Mouse (Mus musculus): ENCODE measurements around the gene Gm20379.

Gm20379 gene

DNA sequence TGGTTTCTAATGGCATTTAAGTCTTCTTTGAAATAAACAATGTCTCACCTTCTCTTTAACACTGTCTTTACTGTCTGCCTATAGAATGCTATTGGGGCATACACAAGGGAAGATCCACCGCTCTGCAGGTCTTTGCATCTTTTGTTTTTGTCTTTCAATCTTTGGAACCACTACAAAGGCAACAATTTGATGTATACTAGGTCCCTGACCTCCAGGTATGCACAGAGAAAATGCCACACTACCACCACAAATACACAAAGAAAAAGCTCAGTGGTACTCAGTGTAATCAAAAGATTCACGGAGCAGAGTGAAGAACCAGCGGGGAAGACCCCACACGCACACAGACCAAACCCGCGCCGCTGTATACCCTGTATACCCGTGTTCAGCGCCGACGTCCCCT, at the start of gene Gm20379:
Gene Gm20379 (plus strand): TSS at position 301 of the 400 bp plus-strand sequence.
- DNase-seq: no peak

DNA sequence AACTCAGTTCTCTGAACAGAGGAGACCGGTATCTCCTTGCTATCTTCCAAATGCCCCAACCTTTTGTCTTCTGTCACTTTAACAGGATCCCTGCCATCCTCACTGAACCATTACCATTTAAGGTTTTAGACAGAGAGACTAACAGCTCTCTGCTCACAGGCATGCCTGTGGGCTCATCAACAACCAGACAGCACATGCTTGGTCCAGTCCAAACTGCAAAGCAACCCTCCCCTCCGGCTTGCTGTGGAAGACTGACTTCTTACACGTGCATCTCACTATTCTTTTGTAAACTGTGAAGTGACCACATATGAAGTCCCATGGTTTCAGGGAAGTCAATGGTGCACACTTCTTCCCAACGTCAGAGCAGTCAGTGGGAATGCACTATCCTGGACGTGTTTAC, 44.5 kb upstream of the Gm20379 start:
- no peak for DNase-seq

DNA sequence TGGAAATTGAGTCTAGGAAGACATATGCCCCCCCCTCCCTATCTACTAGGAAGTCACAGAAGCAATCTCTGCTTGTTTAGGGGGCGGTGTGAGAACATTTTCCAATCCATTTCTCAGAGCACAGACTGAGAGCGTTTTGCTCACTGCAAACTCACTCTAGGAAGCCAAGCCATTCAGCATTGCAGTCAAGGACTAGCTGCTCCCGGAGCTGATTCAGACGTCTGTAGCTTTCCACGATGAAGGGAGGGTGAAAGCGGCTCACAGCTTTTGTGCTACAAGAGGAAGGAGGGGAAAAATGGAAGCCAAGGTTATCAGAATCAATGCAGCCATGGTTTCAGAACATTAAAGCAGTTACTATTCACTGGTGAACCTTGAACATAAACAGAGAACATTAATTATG, 42.2 kb upstream of the Gm20379 start:
- DNase-seq: no peak

DNA sequence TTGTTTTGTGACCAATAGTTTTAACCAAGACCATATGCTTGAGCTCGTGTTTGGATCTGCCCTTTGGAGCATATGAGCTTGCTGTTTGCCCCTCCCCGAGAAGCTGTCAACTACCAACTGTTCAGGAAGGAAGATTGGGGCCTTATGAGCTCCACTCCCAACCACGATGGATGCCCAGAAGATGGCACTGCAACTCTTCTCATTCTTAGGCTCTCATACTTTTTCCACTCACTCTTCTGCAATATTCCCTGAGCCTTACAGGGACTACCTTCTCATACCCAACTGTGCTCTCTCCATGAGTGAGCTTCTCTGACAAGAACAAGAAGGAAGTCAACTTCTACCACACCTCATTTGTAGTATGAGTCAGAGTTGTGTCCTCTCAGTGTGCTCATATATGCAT, 38.7 kb upstream of the Gm20379 start:
- DNase-seq: no peak

DNA sequence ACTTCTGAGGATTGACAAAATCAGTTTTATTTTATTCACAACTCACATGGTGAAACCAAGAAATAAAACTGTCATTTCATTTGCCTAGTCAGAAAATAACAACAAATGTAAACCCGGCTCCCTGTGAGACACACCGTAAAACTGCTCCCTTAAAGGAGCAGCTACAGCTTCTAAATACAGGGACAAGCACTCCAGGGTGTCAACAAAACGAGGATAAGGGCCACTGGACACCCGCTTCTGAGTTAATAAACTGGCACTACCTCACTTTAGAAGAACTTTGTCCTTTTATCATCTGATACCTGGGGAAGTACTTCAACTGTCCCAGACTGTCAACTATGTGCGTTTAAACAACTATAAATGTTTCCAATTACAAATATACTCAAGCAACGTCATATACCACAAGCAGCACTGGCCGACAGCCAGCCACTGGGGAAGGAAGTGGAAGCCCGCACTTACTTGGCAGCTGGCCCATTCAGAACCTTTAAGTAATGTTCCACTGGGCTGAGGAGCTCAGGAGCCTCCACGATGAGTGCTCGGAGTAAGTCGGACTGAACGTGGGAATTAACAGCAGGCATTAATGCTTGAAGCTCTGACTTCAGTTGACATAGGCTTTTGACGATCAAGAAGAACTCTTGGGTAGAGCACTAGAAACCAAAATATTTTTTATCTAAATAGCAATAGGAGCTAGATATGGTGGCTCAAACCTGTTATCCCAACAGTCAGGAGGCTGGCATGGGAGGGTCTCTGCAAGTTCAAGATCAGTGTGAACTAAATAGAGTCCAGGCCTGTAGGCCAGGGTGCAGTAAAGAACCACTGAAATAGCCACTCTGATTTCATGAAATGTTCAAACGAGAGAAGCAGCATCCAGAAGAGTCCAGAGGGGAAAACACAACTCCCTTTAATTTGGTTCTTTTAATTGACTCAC, 31.2 kb upstream of the Gm20379 start:
- DNase-seq: peak; percentile 16 to 40

DNA sequence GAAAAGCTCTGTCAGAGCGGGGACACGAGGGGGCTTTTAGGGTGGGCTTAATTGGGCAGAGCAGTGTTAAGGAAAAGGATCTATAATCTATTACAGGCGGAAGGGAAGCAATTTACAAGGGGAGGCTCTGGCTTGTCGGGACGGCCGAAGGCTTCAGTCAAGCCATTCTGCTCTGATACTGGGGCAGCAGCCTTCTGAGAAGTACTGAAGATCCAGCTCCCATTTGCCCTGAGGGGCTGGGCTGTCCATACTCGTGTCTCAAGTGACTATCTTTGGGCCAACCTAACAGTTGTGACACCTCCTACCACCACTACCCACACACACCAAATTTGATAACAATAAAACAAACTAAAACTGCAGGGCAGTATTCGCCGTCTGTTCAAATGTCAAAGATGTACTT, 30.5 kb upstream of the Gm20379 start:
- no peak for DNase-seq

DNA sequence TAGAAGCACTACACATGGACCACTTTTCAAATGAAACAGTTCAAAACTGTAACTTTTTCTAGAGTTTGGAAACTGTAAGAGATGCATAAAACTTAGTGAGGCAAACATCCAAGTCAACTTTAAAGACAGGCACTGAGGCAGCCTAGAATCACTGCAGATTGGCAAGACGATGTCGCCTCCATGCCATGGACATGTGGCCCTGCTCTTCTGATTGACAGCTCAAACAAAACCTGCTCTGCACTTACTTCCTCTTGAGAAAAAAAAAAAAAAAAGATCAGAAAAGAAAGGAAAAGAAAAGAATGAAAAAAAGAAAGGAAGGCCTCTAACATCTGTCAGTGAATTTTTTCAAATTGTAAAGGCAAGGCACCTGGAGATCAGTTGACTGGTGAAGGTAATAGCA, 28.8 kb upstream of the Gm20379 start:
- DNase-seq: no peak

DNA sequence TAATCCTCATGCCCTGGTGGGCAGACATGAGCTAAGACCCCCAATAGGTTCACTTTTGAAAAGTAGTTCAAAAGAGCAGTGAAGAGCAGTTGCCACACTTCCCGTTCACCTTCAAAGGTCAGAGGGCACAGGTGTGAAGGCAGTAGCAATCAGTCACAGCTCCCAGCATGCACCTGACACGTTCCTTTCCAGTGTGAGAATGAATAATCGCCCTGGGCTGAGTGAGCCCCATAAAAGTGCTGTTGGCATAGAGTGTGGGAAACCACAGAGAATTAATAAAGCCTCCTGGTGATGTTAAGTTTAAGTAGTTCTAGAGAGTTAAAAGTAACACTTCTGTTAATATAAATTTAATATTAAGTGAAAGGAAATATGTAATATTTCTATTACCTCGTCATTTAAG, 14.2 kb upstream of the Gm20379 start:
- no peak for DNase-seq

DNA sequence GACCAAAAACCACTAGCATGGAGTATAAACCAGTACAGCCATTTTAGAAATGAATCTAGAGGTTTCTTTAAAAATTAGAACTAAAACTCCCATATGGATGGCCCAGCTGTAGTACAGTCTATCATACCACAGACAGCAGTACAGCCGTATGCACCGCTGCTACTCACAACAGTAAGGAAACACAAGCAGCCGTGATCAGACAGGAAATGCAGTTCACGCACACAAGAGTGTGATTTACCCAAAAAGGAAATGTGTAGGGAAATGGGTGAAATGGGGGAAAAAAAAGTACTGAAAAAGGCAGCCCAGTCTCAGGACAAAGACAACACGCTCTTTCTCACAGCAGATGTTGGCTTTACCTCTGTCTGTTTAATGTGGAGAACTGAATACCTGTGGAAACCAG, 11.9 kb upstream of the Gm20379 start:
- DNase-seq: no peak

DNA sequence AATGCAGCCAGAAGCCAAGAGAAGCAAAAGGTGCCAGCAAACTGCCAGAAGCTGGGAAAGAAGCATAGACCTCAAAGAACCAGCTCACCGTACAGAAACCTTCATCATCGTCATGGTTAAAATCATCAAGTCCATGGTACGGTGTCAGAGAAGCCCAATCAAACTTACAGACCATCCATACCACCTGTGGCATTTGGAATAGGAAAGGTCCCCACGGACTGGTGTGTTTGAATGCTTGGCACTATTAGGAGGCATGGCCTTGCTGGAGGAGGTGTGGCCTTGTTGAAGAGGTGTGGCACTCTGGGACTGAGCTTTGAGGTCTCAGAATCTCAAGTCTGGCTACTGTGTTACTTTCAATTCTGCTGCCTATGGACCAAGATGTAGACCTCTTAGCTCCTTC, 9.3 kb upstream of the Gm20379 start:
- DNase-seq: no peak

DNA sequence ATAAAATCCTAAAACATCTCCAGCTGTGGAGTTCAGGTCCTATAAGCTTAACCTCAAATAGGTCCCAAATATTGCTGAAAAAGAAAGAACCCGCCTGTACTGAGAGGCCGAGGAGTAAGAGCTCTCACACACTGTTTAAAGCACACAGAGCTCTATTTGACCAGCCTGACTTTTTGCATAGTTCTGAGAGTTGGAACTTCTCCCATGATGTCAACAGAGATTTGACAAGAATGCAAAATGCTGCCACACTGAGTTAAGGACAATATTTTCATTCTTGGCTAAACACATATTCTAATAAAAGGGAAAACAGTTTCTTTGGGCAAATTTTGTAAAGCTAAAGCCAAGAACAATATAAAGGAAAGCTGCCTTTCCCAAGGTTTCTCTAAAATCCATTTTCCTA, 8.8 kb upstream of the Gm20379 start:
- no peak for DNase-seq

DNA sequence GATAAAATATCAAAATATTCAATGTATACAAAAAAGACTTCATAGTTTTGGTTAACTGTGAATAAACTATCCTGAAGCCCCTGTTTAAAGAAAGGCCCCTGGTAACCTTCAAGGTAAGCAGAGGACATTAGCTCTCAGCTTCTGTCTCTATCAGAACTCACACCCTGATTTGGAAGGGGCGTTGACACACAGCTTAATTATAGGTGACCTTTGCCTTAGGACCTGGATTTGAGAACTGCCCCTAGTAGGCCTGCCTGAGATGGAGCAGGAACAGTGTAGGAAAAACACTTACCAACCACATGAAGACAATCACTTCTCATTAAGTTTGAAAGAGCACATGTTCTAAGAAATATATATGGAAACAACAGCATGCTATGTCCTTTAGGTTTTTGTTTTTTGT, 6.3 kb upstream of the Gm20379 start:
- no peak for DNase-seq

DNA sequence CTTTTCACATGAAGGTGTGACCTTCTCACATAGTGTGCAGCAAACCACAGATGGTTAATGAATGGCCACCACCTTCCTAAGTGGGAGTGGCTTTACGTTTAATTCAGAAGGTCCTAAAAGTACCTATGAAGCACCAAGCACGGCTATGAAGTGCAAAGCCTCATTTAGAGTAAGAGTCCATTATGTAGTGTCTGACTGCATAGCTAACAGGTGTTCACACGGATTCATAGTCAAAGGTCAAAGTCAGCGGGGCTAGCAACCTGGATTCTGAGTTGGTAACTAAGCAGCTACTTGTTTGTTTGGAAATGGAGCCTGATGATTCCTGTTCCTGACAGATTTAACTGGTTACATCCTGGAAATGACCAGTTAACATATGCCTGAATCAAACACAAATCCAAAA, 4.0 kb upstream of the Gm20379 start:
- no peak for DNase-seq

DNA sequence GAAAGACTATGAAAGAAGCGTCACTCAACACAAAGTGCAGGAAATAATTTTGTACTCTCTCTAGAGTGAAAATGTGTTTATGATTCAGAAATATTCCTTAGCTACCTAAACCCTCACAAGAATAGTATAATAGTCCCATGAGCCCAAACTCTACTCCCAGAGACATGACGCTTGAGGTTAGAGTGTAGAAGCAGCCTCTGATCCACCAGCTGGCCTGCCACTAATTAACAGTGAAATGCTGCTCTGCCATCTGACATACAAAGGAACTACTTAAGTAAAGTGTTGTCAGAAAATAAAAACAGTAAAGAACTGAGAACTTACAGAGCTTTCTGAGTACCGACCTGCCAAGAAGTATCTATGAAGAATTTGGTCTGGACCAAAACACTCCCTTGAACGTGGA, 3.3 kb upstream of the Gm20379 start:
- DNase-seq: no peak

DNA sequence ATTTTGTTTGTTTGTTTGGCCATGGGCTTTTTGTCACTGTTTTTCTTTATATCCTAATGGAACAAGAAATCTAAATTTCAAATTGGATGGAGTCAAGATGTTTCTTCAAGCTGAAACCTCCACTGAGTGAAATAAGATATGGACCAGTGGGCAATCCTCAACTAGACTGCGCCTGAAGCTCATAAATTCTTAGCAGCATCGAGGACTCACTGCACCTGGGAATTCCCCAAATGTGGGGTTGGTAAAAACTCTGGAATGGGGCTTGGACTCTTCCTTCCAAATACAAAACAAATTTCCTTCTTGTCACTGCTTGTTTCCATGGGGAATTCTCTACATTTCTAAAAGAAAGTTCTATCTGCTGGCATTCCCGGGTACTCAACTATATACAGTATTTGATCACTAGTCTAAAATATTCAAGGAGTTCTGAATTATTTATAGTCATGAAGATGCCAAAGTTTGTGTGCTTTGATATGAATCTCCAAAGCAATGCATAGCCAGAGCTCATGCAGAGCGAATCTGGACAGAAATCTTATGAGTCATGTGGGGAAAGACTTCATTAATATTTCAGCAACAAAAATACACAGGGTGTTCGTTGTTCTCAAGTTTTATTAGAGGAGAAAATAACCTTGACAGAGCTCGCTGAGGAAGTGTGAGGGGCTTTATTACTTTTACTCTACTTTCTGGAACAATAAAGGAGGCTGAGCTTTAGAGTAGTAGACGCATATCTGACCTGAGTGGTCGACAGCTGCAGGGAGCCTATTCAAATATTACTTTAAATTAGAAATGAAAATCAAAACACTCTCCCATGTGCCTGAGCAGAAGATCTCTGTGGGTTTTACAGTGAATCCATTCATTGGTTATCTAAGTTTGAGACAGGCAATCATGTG, 2.5 kb upstream of the Gm20379 start:
- no peak for DNase-seq

DNA sequence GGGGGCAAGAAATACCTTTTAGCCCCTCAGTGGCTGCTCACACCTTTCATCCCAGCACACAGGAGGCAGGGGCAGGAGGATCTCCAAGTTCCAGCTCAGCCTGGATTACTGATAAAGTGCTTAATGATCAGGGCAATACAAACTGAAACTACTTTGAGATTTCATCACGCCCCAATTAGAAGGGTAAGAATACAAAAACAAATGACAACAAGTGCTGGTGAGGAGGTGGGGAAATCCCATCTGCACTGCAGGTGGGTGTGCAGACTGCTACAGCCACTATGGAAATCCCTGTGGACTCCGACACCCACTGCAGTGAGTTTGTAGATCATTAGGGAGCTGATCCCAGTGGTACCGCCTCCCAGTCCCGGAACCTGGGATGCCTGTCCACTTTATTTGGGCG, 1.5 kb upstream of the Gm20379 start:
- DNase-seq: no peak

DNA sequence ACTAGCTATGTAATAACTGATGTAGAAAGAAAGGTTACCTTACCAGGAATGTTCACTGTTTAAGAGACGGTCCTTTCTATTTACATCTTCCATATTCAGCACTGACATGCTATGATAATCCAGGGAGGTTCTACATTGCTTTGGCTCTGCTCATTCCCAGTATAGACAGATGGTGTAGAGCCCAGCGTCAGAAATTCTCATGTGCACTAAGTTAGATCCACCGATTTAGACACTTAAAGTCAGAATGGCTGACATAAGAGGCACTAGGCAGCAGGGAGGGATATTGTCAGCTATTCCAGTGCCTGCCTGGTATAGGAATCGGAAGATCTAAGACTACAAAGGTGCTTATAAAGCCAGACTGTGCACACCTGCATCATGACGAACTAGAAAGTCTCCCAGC, 8.8 kb downstream of the Gm20379 start:
- no peak for DNase-seq

DNA sequence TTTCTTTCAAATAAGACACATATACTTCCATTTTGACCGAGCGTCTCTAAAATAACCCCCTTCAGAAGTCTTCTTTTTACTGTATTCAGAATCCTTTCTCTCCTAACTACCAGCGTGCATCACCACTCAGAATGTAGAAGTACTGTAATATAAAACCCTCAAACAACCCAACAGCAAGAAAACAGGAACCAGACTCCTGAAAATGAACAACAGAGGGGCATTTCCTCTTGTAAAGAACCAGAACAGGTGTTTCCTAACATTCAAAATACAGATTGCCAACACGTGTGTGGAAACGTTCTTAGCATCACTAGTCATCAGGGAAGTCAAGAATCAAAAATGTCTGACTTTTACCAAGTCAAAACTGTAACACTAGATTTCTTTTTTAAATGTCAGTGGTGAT, 15.0 kb downstream of the Gm20379 start:
- no peak for DNase-seq

DNA sequence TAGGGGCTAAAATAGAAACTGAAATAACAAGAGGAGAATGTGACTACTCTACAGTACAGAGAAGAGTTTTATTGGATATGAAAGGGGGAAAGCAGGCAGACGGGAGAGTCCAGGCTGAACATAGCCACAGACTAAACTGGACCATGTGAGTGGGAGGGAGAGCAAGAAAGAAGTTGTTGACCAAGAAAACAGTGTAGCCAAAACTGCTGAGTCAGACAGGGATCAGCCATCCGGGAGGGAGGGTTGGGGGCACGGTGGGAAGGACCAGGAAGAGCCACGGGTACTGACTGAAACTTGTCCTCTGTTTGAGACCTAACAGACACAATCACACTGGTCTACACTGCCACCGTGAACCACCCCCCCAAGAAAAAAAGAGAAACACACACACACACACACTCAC, 20.2 kb downstream of the Gm20379 start:
- no peak for DNase-seq

DNA sequence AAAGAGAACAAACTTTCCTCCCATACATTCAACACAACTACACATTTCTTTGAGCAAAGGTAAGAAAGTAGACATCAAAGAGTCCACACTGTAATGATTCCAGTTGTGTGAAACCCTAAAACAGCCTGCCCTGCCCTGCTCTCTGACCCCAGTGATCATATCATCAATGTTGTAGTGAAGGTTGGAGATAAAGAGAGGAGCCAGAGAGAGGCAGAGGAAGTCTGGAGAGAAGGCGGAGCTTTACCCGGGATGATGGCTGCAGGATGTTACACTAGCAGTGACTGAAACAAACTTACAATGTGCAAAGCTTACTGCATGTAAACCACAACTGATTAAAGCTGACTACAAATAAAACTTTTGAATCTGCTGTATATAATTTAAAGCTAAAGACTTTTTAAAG, 22.2 kb downstream of the Gm20379 start:
- DNase-seq: no peak

DNA sequence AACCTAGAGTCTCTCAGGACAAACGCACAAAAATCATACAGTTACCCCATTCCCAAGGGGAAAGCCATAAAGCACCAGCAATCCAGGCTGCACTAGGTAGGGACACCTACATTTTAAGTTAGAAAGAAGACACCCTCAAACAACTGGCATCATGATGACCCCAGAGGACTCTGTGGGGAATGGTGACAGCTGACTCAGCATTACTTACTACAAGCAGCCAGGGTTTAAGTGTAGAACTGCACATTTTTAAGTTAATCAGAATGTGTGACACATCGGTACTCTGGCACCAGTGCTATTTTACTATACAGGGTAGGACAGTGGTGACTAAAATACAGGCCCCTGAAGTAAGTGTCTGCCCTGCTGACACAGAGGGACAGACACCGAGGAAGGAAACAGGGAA, 24.8 kb downstream of the Gm20379 start:
- DNase-seq: no peak

DNA sequence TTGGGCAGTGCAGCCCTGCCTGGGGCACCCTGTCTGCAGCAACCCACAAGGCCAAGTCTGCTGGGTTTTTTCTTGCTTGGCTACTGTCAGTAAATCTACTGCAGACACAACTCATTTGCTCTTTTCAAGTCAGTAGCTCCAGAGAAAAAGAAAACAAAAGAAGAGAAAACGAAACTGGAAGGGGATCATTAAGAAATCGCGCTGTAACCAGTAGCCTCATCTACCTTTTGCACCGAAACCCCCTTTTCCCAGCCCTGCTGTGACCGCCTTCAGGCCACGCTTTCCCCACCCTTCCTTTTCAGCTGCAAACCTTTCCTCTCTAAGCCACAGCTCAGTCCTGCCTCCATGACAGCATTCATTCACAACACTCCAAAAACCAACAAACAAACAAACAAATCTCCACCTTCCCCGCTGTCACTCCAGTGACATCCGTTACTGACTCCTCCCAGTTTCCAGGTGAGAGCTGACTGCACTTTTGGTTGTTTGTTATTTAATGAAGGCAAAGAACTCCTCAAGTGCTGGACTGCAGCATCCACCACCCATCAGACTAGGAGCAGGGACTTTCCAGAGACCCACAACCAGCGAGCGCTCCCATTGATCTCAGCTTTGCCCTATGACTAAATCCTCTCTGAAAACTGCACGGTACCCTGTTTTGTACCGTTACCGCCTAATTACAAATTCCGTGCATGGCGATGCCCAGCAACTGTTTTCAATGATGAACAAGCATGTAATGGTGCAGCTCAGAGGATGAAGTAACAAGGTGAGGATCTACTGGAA, 26.5 kb downstream of the Gm20379 start:
- no peak for DNase-seq

DNA sequence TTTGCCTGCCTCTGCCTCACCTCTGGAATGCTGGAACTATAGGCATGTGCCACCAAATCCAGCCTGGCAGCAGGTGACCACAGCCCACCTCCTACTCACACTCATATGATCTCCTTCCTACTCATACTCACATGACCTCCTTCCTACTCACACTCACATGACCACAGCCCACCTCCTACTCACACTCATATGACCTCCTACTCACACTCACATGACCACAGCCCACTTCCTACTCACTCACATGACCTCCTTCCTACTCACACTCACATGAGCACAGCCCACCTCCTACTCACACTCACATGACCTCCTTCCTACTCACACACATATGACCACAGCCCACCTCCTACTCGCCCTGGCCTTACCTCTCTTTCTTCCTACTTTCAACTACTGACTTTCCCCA, 31.1 kb downstream of the Gm20379 start:
- DNase-seq: no peak
